Mouse (Mus musculus): ENCODE data around the gene Tln1. TPM values are rescaled to one million over a fixed set of nuclear protein-coding genes. Genes with fewer than 3 reads are reported as not detected.
"Not testable (repeated sequence)": the region's sequence is repeated elsewhere in the genome, so short reads cannot be mapped to it uniquely, and the experiment has no call there.

The Tln1 gene
- 38.4 and 40.4 TPM in 2 replicates for polyA plus RNA-seq (2014; fragmentation: Nextera tagmentation; extraction: Ambion mirVana)

DNA sequence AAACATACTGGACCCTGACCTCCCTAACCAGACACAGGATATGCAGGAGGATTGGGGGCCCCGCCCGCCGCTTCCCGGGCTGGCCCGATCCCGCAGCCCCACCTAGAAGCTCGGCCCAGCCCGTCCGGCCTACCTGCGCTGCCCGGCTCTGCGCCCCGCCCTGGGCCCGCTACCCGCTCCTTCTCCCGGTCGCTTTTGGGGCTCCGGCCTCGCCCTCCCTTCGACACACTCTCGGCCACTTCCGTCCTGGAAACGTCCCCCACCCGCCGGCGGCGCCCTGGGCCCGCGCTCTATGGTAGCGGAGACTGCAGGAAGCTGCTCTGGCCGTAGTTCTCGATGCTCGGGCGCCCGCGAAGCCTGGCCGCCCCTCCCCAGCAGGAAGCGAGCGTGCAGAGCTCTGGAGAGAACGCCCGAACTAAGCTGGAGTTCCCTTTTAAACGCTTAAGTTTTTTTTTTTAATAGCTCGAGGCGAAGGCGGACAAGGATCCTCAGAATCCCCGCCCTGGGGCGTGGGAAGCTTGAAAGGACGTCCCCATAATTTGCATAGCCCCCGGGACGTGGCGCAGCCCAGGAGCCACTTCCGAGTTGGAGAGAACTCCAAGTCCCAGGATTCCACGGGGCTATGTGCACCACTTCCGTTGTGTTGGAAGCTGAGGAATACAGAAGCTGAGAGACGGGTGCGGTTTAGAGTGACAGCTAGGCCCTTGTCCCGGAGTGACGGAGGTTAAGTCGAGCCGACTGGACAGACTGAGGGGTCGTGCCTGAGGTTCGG, at the start of gene Tln1, which contains the start of gene Creb3:
Gene Tln1, minus strand, starts transcription at position 695 of the 772 bp plus-strand sequence.
Gene Creb3, plus strand, starts transcription at position 336 of the 772 bp plus-strand sequence.
- Histone ChIP-seq H3K27ac (ENCODE audit: low read depth, low read length) (peak within 1 kb of the TSS; percentile 98), H3K36me3 (ENCODE audit: control insufficient read depth, insufficient read depth, low read length) (peaks cover 6% of the 10 kb centered on the region), H3K9ac (ENCODE audit: low read length) (peak within 1 kb of the TSS; percentile 96), H3K27me3 (ENCODE audit: control insufficient read depth, insufficient read depth, low read length) (no peaks in the 10 kb centered on the region), H3K4me2 (peak within 1 kb of the TSS; percentile 70), H3K9me3 (ENCODE audit: control insufficient read depth, low read length) (no peaks in the 10 kb centered on the region), H3K4me1 (ENCODE audit: control insufficient read depth, insufficient read depth, low read length) (peaks cover 33% of the 10 kb centered on the region), H3K4me3 (ENCODE audit: low read depth, low read length) (peak within 1 kb of the TSS; percentile 91)
- peak; percentile 99 for DNase-seq (ENCODE audit: low spot score, missing footprints)
- 0% methylated on average over 62 of the region's 62 CpGs for WGBS
- ATAC-seq (ENCODE audit: low FRiP score), result peak; percentile 95

- H3K4me2 ChIP-seq, result no peak overlapping the region
- peak; percentile 41 for DNase-seq (ENCODE audit: low spot score, missing footprints)
- H3K4me3 ChIP-seq (ENCODE audit: low read depth, low read length), result no peak overlapping the region
- 82% methylated on average over 9 of the region's 9 CpGs for whole genome bisulfite sequencing
- H3K9ac ChIP-seq (ENCODE audit: low read length), result no peak overlapping the region
- H3K9me3 ChIP-seq (ENCODE audit: control insufficient read depth, low read length), result no peaks in the 10 kb centered on the region
- no peaks in the 10 kb centered on the region for H3K27me3 ChIP-seq (ENCODE audit: control insufficient read depth, insufficient read depth, low read length)
- no peak for ATAC-seq (ENCODE audit: low FRiP score)
- H3K27ac ChIP-seq (ENCODE audit: low read depth, low read length), result no peak overlapping the region
- H3K4me1 ChIP-seq (ENCODE audit: control insufficient read depth, insufficient read depth, low read length), result no peaks in the 10 kb centered on the region
- no peaks in the 10 kb centered on the region for H3K36me3 ChIP-seq (ENCODE audit: control insufficient read depth, insufficient read depth, low read length)
These were observed 42.5 kb upstream of the Tln1 start for GRCm38 (mm10) chr4:43604751-43605685.

DNA sequence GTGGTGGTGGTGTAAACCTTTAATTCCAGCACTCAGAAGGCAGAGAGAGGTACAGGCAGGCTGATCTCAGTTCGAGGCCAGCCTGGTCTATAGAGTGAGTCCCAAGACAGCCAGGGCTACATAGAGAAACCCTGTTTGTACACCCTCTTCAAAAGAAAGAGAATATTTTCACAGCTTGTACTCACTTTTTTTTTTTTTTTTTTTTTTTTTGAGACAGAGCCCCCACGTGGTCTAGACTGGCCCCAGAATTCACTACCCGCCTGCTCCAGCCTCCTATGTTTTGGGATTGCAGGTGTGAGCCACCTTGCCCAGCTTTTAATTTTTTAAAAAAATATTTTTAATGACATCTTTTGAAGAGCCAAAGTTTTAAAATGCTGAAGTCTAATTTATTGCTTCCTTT, 41.6 kb upstream of the Tln1 start:
- Histone ChIP-seq H3K9ac (ENCODE audit: low read length) (no peak overlapping the region), H3K4me1 (ENCODE audit: control insufficient read depth, insufficient read depth, low read length) (no peaks in the 10 kb centered on the region), H3K36me3 (ENCODE audit: control insufficient read depth, insufficient read depth, low read length) (no peaks in the 10 kb centered on the region), H3K27ac (ENCODE audit: low read depth, low read length) (no peak overlapping the region), H3K27me3 (ENCODE audit: control insufficient read depth, insufficient read depth, low read length) (no peaks in the 10 kb centered on the region), H3K4me3 (ENCODE audit: low read depth, low read length) (no peak overlapping the region), H3K9me3 (ENCODE audit: control insufficient read depth, low read length) (no peaks in the 10 kb centered on the region), H3K4me2 (no peak overlapping the region)
- DNase-seq (ENCODE audit: low spot score, missing footprints) (peak; percentile 72), ATAC-seq (ENCODE audit: low FRiP score) (no peak)
- WGBS, result 64% methylated on average over 3 of the region's 3 CpGs

DNA sequence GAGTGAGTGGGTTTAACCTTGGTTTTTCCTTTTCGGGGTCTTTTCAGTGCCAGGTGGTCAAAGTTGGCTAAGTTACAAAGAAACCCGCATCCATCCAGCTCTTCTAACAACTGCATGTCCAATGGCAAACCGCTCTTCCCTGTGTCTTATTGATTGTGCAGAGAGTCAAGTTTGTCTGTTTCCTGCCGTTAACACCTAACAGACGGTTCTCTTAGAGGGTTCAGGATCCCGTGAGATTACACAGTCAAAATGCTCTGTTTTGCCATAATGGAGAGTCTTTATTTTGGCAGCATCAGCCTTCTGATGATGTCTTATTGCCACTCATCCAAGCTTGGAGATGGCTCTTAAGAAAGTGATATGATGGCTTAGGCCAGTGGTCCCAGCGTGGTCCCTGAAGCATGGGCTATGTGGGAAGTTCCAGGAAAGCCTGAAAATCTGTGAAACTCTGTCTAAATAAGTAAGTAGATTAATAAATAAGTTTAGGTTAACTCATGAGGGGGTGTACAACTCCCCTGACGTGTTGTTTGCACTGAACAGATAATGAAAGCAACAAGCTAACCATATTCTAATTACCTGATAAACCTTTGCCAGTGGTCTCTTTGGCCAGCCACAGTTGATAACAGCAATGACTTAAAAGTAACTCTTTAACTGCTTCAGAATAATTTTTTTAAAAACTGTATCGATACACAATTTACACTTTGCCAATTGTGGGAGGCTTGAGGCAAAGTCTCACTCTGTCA, 37.9 kb upstream of the Tln1 start:
- Histone ChIP-seq H3K4me2 (no peak overlapping the region), H3K27ac (ENCODE audit: low read depth, low read length) (no peak overlapping the region), H3K9ac (ENCODE audit: low read length) (no peak overlapping the region), H3K27me3 (ENCODE audit: control insufficient read depth, insufficient read depth, low read length) (no peaks in the 10 kb centered on the region), H3K36me3 (ENCODE audit: control insufficient read depth, insufficient read depth, low read length) (no peaks in the 10 kb centered on the region), H3K9me3 (ENCODE audit: control insufficient read depth, low read length) (no peaks in the 10 kb centered on the region), H3K4me3 (ENCODE audit: low read depth, low read length) (no peak overlapping the region), H3K4me1 (ENCODE audit: control insufficient read depth, insufficient read depth, low read length) (no peaks in the 10 kb centered on the region)
- whole genome bisulfite sequencing, result 86% methylated on average over 9 of the region's 9 CpGs
- DNase-seq (ENCODE audit: low spot score, missing footprints) (peak; percentile 31), ATAC-seq (ENCODE audit: low FRiP score) (no peak)

- H3K36me3 ChIP-seq (ENCODE audit: control insufficient read depth, insufficient read depth, low read length), result no peaks in the 10 kb centered on the region
- DNase-seq (ENCODE audit: low spot score, missing footprints), result no peak
- 89% methylated on average over 7 of the region's 7 CpGs for WGBS
These were observed 36.3 kb upstream of the Tln1 start for GRCm38 (mm10) chr4:43598650-43599380.

DNA sequence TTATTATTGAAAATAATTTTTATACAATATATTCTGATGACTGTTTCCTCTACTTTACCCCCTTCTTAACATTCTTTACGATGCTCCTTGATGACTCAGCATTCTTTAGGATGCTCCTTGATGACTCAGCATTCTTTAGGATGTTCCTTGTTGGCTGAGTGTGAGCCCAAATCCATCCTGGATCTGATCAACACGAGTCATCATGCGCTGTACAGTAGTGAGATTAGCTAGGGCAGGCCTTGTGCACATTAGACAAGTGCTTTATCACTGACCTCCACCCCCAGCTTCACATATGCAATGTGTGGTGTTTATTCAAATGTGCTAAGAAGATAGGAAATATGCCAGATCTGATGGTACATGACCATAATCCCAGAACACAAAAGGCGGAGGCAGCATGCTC, 35.7 kb upstream of the Tln1 start:
- no peak for ATAC-seq (ENCODE audit: low FRiP score)
- no peak overlapping the region for H3K9ac ChIP-seq (ENCODE audit: low read length)
- WGBS, result 84% methylated on average over 4 of the region's 4 CpGs
- DNase-seq (ENCODE audit: low spot score, missing footprints), result peak; percentile 31
- no peak overlapping the region for H3K4me2 ChIP-seq
- H3K36me3 ChIP-seq (ENCODE audit: control insufficient read depth, insufficient read depth, low read length), result no peaks in the 10 kb centered on the region
- no peaks in the 10 kb centered on the region for H3K9me3 ChIP-seq (ENCODE audit: control insufficient read depth, low read length)
- H3K4me1 ChIP-seq (ENCODE audit: control insufficient read depth, insufficient read depth, low read length), result no peaks in the 10 kb centered on the region
- no peak overlapping the region for H3K4me3 ChIP-seq (ENCODE audit: low read depth, low read length)
- H3K27me3 ChIP-seq (ENCODE audit: control insufficient read depth, insufficient read depth, low read length), result no peaks in the 10 kb centered on the region
- no peak overlapping the region for H3K27ac ChIP-seq (ENCODE audit: low read depth, low read length)

More at GRCm38 (mm10) chr4:43598650-43599380, 36.3 kb upstream of the Tln1 start:
- Histone ChIP-seq H3K4me3 (ENCODE audit: low read depth, low read length) (no peak overlapping the region), H3K27me3 (ENCODE audit: control insufficient read depth, insufficient read depth, low read length) (no peaks in the 10 kb centered on the region), H3K9me3 (ENCODE audit: control insufficient read depth, low read length) (no peaks in the 10 kb centered on the region), H3K9ac (ENCODE audit: low read length) (no peak overlapping the region), H3K4me2 (no peak overlapping the region), H3K27ac (ENCODE audit: low read depth, low read length) (no peak overlapping the region), H3K4me1 (ENCODE audit: control insufficient read depth, insufficient read depth, low read length) (no peaks in the 10 kb centered on the region)
- ATAC-seq (ENCODE audit: low FRiP score), result no peak

DNA sequence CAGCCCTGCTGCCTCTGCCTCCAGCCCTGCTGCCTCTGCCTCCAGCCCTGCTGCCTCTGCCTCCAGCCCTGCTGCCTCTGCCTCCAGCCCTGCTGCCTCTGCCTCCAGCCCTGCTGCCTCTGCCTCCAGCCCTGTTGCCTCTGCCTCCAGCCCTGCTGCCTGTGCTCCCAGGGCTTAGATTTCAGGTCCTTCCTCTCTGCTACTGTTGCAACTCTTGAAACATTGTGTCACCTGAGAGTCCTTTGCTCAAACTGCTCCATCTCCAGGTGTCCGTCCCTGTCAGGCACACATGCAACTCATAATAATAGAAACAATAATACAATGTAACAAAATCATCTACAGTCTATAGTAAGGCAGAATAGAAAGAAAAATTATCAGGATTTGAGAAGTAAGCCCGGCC, 34.1 kb upstream of the Tln1 start:
- H3K9me3 ChIP-seq (ENCODE audit: control insufficient read depth, low read length); DNase-seq (ENCODE audit: low spot score, missing footprints); H3K4me1 ChIP-seq (ENCODE audit: control insufficient read depth, insufficient read depth, low read length); H3K4me2 ChIP-seq; H3K27ac ChIP-seq (ENCODE audit: low read depth, low read length); ATAC-seq (ENCODE audit: low FRiP score); H3K4me3 ChIP-seq (ENCODE audit: low read depth, low read length); H3K9ac ChIP-seq (ENCODE audit: low read length); H3K27me3 ChIP-seq (ENCODE audit: control insufficient read depth, insufficient read depth, low read length); H3K36me3 ChIP-seq (ENCODE audit: control insufficient read depth, insufficient read depth, low read length): not testable (repeated sequence)
- WGBS, result 83% methylated on average over 2 of the region's 2 CpGs

DNA sequence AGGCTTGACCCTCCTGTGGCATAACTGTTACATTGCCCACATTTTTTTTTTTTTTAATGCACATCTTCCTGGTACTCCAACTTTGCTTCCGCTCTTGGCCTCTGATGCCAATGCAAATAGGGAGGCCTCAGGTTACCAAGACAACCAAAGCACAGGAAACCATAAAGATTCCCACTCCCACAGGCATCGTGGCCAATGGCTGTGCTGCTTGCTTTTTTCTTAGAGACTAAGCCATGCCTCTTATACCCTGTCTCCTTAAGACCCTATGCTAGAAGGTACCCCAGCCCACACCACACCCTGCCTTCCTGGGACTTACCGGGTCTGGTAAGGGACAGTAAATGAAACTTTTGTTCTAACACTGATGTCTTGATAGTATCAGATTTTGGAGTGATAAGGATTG, 31.0 kb upstream of the Tln1 start:
- Histone ChIP-seq H3K9ac (ENCODE audit: low read length) (no peak overlapping the region), H3K36me3 (ENCODE audit: control insufficient read depth, insufficient read depth, low read length) (no peaks in the 10 kb centered on the region), H3K4me1 (ENCODE audit: control insufficient read depth, insufficient read depth, low read length) (no peaks in the 10 kb centered on the region), H3K4me2 (no peak overlapping the region), H3K27ac (ENCODE audit: low read depth, low read length) (no peak overlapping the region), H3K9me3 (ENCODE audit: control insufficient read depth, low read length) (no peaks in the 10 kb centered on the region), H3K4me3 (ENCODE audit: low read depth, low read length) (no peak overlapping the region), H3K27me3 (ENCODE audit: control insufficient read depth, insufficient read depth, low read length) (no peaks in the 10 kb centered on the region)
- DNase-seq (ENCODE audit: low spot score, missing footprints), result peak; percentile 49
- WGBS, result 72% methylated on average over 3 of the region's 3 CpGs
- ATAC-seq (ENCODE audit: low FRiP score), result no peak
